Mouse (Mus musculus) thymus, adult 2 months (tissue): ENCODE measurements around the gene Pcbp2.

Experiments
- CTCF ChIP-seq: fragments of 200-500 bp; IDR thresholded peaks from 2 replicates; pipeline ENCODE4 v1.5.1; 2012; ENCODE audit warnings: mild to moderate bottlenecking, control low read depth, low read length, moderate library complexity, borderline replicate concordance; ENCODE audit not compliant: control insufficient read depth, poor library complexity, insufficient read depth; ENCODE audit errors: extremely low read depth
- POLR2A ChIP-seq: fragments of 200-500 bp; IDR thresholded peaks from 2 replicates; pipeline ENCODE4 v1.6.1; 2012; ENCODE audit warnings: mild to moderate bottlenecking, low read length, control low read depth, moderate library complexity; ENCODE audit not compliant: control insufficient read depth, poor library complexity, insufficient read depth; ENCODE audit errors: extremely low read depth

- TF ChIP-seq POLR2A (no peak), CTCF (no peak)
Measured at GRCm38 (mm10) chr15:102502254-102502840, 32.0 kb downstream of the Pcbp2 start.
